Mouse (Mus musculus) ovary, postnatal 14 days (tissue): ENCODE results near the gene Ptbp3.

Source experiments
- DNase-seq: peaks from one replicate; pipeline ENCODE4 v3.0.0; 2022; ENCODE audit warnings: low spot score

The Ptbp3 gene

DNA sequence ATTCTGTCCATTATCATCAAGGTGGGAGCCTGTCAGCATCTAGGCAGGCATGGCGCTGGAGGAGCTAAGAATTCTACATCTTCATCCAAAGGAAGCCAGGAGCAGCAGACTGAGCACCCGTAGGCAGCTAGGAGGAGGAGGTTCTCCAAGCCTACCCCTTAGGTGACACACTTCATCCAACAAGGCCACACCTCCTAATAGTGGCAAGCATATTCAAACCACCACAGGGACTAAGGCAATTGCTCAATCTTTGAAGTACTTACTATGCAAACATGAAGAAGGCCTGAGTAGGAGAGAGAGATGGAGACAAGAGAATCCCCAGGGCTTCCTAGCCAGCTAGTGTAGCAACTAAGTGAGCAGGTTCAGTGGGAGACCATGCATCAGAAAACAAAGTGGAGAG is 58.1 kb downstream of the Ptbp3 start:
- DNase-seq: no peak

DNA sequence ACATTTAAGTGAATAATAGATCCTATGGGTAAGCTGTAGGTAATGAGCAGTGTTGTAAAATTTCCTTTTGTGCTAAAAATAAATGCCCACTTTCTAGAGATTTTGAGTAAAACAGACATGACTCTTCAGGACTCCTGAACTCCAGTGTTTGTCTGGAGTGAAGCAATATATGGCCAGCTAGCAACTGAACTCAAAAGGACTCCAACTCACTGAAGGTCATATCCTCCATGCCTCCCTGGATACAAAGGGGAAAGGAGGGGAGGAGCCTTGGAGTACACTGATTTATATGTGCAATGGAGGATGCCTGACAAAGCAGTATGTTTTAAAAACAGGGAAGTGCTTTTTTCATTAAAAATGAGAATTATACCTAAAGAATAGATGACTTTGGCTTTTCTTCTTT is 77.9 kb downstream of the Ptbp3 start:
- no peak for DNase-seq

DNA sequence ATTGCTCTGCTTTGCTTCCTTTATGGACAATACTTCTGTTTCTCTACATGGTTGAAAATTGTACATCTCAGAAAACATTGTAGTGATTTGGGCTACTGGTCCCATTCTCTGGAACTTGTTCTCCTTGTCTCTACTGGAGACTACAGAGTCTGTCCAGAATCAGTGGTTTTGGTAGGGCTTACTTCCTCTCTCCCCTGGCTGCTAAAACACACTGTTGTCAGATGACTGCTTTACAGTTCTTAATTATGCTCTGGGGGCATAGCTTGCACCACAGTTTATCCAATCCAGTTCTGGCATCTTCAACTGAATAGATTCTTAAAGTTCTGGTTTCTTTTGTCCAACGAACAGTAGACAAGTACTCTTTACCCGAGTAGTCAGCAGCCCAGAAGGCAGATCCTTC is 83.7 kb downstream of the Ptbp3 start:
- DNase-seq: no peak

DNA sequence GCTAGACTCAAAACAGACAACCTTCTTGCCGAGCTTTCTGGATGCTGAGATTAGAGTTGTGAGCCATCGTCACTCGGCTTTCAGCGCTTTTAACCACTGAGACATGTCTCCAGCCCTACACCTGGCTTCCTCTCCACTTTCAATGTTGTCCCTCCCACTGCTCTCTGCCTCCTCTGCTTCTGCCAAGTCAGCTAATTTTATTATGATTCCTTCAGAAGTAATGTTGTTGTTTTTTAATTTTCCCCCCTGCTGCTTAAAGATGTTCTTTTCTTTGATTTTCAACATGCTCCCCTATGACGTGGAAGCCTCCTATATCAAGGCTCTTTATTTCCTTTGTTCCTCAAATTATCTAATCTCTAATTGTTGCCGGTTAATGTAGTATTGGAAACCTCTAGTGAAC is 84.5 kb downstream of the Ptbp3 start:
- DNase-seq: no peak

DNA sequence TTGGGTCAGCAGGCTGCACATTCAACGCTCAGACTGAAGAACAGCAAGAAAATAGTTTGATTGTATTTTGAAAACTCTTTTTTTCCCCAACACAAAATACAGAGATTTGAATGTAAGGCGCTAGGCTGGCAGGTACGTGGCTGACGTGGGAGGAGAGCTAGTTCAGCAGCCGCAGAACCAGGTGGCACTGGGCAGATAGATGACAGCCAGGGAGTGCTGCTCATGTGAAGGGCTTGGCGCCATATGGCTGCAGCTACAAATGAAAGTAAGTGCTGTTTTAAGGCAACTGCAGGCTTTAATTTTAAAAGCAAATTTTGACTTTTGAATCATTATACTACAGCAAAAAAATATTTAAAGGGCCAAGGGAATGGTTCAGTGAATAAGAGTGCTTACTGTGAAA is 86.7 kb downstream of the Ptbp3 start:
- DNase-seq: no peak

DNA sequence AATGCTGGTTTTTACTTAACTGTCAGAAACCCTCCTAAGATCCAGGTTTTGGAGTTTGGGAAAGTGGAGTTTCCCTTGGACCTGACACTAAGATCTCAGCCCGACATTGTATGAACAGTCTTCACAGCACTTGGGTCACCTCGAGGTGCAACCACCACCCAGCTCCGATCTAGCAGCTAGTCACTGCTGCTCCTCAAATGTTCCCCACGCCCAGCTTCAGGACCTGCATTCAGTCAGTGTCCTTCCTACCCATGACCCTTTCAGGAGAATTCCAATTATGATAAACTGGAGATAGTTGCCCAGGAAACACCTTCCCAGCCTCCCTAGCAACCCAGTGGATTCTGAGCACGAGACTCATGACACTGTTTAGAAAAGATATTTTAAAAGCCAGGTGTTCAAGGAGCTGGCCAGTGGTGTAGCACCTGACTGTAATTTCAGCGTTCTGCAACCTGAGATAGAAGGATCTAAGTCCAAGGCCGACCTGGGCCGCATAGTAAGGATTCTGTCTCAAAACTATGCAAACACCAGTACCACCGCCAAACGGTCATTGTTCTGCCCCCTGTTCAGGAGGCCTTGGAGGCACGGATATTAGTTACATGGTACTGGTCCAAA is 87.9 kb downstream of the Ptbp3 start:
- no peak for DNase-seq

DNA sequence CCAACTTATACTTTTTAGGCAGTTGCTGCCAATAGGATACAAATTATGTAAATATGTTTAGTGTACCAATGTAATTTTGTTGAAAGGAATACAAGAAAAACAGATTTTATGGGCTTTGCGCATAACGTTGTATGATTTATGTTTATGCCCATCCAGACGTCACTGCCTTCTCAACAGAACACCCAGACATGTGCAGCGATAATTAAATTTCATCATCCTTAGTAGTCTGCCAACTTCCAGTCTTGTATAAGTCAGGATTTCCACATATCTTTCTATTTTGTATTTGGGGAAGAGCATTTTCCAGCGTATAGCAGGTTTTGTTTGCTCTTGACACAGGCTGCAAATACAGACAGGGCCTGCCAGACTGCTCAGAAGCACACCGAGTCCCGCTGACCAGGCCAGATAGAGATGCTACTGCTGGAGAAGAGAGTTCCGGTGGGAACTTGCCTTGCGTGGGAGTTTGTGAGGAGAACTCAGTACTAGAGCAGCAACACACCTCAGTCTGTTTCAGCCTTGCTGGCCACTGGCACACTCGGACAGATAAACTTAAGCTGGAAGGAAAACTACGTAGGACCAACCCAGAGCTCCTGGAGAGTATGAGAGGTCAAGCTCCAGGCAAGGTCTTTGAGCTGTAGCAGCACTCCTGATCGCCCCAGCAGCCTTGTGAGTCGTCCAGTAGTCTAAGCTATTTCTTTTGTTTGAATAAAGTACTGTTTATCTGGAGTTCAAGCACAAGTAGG is 89.8 kb downstream of the Ptbp3 start:
- no peak for DNase-seq

DNA sequence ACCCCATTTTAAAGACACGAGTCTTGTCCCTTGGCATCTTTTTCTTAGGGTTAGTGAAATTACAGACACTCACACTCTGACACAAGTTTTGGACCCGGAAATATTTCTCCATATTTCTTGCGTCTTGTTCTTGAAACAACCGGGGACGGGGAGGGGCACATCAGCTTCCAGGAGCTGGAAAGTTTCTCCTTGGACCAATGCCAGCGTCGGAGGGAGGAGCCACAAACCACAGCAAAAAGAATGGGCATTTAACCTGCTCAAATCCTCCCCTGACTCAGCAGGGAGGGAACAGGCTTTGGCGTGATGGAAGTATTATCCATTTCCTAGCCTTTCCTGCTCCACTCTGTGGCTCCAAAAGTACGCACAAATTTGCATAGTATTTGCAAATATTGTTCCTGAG is 91.2 kb downstream of the Ptbp3 start:
- peak; percentile 42 for DNase-seq

DNA sequence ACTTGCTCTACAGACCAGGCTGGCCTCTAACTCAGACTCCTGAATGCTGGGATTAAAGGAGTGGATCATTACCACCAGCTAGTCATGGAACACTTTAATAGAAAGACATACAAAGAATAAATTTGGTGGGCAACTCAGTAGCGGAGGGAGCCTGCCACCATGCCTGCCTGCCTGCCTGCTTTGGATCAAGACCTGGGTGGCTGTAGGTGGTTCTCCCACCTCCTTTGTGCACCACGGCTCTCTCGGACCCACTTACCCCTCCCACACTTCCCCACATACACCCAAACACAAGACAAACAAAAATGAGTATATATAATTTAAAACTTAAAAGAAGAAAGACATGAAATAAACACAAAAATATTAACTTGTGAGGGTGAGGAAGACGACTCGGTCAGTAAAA is 92.1 kb downstream of the Ptbp3 start:
- DNase-seq: no peak

DNA sequence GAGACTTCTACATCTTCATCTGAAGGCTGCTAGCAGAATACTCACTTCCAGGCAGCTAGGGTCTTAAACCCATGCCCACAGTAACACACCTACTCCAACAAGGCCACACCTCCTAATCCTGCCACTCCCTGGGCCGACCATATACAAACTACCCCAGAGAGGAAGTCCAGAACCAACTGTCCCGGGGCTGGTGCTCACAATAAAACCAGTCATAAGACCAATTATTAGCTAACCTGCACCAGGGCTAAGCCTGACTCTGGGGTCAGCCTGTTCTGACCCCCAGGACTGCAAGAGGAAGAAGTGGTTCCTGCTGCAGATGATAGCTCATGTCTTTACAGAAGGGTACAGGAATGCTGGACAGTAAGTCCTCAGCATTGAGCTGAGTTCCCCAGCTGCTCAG is 93.7 kb downstream of the Ptbp3 start:
- DNase-seq: no peak

DNA sequence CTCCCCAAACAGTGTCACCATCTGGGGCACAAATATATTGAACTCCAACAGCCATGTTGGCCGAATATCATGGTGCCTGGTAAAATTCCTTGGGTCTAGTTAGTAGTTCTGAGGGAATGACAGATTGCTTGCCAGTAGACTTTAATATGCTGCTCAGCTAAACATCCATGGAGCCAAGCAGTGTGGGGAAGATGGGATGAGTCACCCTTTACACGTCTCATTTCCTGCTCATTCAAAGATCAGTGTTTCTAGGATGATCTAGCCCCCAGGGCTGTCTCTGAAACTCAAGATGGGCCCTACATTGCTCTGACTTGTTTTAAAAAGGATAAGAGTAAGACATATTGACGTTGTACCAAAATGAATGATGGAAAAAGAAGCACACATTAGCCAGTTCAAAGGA is 95.1 kb downstream of the Ptbp3 start:
- DNase-seq: no peak

DNA sequence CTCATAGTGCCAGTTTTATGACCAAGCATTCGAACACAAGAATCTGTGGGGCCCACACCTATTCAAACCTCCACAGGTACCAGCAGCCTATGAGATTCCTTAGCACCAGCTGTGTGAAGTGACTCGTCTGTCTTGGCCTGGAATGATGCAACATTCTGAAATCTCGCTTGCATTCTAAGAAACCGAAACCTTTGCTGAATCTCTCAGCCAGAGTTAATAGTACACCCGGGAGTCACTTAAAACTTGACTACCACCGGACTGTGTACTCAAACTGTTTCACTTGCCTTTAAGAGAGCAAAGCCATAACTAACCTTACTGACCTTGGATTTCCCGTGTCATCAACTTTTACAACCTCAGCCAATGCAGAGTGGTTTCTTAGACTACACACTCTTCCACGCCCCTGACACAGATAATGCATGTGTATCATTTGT is 96.6 kb downstream of the Ptbp3 start:
- DNase-seq: no peak

DNA sequence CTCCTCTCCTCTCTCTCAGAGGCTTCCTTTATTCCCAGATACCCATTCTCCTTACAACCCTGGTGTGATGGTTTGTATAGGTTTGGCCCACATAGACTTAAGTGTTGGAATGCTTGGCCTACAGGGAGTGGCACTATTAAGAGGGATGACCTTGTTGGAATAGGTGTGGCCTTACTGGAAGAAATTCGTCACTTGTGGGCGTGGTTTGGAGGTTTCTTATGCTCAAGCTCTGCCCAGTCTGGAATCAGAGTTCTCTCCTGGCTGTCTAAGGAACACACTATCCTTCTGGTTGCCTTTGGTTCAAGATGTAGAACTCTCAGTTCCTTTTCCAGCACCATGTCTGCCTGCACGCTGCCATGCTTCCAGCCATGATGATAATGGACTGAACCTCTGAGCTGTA is 98.3 kb downstream of the Ptbp3 start:
- DNase-seq: no peak

DNA sequence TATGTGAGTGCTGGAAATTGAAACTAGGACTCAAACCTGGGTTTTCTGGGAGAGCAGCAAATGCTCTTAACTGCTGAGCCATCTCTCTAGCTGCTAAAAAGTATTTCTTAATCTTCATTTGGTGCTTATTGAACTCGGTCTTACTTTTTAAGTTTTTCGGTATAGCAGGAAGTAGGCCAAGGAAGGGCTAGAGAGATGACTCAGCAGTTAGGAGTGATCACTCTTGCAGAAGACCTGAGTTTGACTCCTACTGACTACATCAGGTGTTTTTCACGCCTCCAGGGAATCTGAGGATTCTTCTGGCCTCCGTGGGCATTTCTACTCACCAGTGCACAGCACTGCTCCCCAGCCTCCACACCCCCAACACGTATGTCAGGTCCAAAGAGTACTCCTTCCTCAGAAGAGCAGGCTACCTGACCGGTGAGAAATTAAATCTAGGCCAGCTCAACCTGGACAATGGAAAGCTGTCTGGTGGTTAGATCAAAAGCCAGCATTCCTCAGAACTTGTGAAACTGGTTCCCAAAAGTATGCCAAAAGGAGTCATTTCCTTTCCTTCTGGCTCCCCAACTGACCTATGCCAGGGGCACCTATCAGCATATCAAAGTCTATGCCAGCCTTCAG is 98.8 kb downstream of the Ptbp3 start:
- no peak for DNase-seq

DNA sequence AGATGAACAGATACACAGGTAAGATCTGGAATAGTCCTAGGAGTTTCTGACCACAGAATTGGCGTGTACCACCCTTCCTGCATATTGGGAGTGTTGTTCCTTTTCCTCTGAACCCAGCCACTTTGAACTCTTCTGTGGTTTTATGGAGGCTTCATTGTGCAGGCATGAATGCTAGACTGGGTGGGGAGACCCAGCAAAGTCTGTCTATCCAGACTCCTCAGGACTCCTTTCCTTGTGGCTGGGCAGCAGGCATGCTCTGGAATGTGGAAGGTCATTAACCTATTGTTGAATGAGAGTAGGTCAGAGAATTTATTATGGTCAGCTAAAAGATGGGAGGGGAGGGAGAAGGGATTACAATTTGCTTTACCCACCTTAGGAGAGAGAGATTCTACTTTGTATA is 101.9 kb downstream of the Ptbp3 start:
- no peak for DNase-seq

DNA sequence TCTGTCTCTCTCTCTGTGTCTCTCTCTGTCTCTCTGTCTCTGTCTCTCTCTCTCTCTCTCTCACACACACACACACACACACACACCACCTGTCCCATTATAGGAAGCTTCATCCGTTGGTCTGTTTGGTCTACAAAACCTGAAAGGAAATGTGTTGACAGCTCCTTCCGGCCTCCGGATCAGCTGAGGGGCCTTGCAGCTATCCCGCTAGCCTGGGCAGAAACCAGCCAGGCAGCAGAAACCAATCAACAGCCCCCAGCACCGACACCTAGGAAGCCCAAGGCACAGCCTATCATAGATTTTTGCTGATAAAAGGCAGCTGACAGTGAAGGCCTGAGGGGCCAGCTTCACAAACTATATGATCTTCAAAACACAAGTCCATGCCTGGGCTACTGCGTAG is 103.6 kb downstream of the Ptbp3 start:
- DNase-seq: no peak

DNA sequence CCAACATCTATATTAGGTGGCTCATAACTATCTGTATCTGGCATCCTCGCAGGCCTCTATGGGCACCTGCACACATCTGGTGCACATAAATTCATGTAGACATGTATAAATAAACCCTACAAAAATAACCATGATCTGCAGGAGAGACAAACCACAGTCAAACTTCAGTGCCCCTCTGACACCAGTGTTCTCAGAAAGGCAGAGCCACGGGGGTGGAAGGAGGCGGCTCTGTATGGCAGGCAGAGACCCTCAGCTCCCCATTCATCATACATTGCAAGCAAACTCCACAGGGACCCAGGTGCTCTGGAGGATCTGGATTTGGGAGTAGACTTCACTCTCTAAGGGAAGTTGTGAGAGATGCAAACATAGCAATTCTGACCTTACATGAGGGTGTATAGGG is 104.2 kb downstream of the Ptbp3 start:
- DNase-seq: no peak

DNA sequence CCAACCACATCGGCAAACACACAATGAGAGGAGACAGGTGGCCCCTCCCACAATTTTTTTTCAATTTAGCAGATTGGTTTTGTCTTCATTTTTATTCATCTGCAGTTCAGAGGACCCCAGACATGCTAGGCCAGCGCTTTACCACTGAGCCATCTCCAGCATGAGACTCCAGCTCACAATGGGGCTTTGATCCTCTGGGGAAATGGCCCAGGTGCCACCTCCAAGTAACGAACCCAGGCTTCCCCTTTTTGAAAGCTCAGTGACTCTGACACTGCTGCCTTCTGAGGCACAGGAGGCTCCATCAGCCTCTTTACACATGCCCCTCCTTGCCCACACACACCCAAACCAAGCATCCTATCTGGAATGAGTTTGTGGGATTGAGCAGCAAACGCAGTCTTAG is 105.1 kb downstream of the Ptbp3 start:
- DNase-seq: no peak

DNA sequence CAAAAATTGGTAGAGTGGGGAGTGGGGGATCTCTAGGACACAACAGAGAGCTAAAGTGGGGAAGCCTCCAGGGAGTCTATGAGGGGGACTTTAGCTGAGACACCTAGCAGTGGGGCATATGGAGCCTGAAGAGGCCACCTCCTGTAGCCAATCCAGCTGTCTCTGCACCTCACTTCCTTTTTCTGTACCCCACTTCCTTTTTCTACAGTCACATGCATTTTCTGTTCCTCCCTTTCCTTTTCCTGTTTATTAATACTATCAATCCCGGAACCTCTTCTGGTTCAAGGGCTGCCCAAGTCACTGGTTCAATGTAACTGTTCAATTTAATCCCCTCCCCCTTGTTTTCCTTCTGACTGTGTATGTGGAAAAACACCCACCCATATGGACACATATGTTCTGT is 107.9 kb downstream of the Ptbp3 start:
- no peak for DNase-seq

DNA sequence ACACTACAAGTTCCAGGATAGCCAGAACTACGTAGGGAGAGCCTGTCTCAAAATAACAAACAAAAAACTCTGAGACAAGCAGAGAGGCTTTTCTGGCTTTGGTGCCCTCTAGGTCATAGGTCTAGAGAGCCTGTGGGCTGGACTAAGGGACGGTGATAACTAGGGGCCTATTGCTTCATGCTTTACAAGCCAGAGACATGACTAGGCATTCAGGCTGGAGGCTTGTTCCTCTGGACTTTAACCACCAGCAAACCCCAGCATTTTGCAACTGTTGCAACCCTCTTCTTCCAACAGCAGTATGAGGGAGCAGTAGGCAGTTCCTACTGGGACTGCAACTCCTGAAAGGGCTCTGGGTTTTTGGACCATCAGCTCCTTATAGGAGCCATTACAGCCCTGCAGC is 109.2 kb downstream of the Ptbp3 start:
- no peak for DNase-seq

DNA sequence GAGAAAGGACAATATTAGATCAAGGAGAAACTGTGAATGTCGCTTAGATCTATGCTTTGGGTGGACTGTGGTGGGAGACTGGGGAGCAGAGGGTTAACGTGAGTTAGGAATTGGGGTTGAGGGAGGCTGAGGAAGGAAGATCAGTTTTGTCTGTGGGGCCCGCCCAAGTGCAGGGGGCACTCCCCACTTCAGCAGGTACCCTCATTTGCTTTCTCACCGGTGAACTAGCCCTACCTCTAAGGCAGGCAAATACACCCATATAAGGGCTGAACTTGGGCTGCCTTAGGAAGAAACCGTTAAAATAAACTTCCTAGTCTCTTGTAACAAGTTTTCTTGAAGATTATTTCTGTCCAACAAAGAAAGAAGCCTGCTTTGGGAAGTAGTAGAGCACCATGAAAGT is 110.1 kb downstream of the Ptbp3 start:
- no peak for DNase-seq

DNA sequence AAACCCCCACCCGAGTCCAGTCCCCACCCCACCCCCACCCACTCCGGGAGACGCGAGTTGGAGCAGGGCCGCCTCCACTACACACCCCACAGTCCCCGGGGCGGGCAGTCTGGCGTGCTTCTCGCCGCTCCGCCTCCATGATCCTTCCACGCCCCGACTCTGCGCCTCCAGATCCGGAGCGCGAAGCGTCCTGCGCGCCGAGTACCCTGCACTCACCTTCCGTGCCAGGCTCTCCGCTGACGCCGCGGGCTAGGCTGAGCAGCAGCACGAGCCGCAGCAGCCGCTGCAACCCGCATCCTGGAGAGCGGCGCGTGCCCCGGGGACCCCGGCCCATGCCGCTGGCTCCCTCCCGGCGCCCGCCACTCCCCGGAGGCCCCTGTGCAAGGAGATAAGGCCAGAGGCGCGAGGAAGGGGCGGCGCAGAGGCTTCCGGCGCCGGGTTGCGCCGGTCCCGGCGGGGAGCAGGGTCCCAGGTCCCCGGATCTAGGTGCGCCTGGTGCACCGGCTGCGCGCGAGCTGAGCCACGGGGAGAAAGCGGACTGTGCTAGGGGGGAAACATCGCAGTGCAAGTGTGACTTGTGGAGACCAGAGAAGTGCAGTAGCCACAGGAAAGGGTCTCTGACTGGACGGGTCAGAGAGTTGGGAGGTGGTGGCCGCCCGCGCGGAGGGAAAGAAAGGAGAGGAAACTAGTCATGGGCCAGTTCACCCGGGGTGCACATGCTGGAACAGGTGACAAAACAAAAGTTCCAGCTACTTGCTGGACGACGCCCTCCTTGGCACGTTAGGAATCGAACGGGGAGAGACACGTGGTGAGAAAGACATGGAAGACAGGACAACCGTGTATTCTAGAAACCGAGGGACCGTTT is 110.9 kb downstream of the Ptbp3 start, which contains the start of gene Susd1:
TSS of gene Susd1 (minus strand) at position 644 of the 865 bp plus-strand sequence.
- peak; percentile 61 for DNase-seq

DNA sequence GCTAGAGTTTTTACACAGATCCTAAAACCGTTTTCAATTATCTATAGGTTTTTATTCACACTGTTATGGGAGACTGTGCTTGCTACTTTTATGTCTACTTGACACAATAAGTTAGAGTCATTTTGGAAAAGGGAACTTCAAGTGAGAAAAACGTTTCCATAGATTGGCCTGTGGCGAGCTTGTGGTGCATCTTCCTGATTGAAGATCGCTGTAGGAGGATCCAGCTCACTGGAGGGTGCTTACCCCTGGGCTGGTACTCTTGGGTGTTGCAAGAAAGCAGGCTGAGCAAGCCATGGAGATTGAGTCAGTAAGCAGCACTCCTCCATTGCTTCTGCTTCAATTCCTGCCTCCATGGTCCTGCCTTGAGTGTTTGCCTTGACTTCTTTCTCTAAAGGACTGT is 113.2 kb downstream of the Ptbp3 start:
- DNase-seq: no peak
